Mouse (Mus musculus): ENCODE data around the gene Efl1. TPM values are rescaled to one million over a fixed set of nuclear protein-coding genes. Genes with fewer than 3 reads are reported as not detected.

The Efl1 gene
- polyA plus RNA-seq, 1 experiment: 5.8 TPM

GRCm38 (mm10) chr7:82719285-82719684 lies 70.9 kb downstream of the Efl1 start:
- WGBS: 69% methylated on average over 5 of the region's 5 CpGs
- Histone ChIP-seq H3K4me1 (ENCODE audit: control insufficient read depth, insufficient read depth, low read length) (no peaks in the 10 kb centered on the region), H3K36me3 (ENCODE audit: control insufficient read depth, insufficient read depth, low read length) (no peaks in the 10 kb centered on the region), H3K27me3 (replicated peaks; ENCODE audit: control insufficient read depth, insufficient read depth, low read length) (no peaks in the 10 kb centered on the region), H3K27ac (ENCODE audit: insufficient read depth, low read depth, low read length) (no peak overlapping the region), H3K4me3 (ENCODE audit: insufficient read depth, low read depth, low read length) (no peak overlapping the region)
- no peak for TF ChIP-seq POLR2A (IDR thresholded peaks at IDR 0.05; ENCODE audit: low read depth, low read length)
- peak; percentile 41 for TF ChIP-seq CTCF (conservative IDR thresholded peaks at IDR 0.05; ENCODE audit: insufficient read depth, insufficient read length, low read depth, low read length)
- DNase-seq: no peak

- no peak overlapping the region for H3K27ac ChIP-seq (ENCODE audit: insufficient read depth, low read depth, low read length)
- DNase-seq: no peak
- H3K4me3 ChIP-seq (ENCODE audit: insufficient read depth, low read depth, low read length): no peak overlapping the region
- TF ChIP-seq POLR2A (IDR thresholded peaks at IDR 0.05; ENCODE audit: low read depth, low read length): no peak
- TF ChIP-seq CTCF (conservative IDR thresholded peaks at IDR 0.05; ENCODE audit: insufficient read depth, insufficient read length, low read depth, low read length): no peak
- no peaks in the 10 kb centered on the region for H3K36me3 ChIP-seq (ENCODE audit: control insufficient read depth, insufficient read depth, low read length)
- no peaks in the 10 kb centered on the region for H3K27me3 ChIP-seq (replicated peaks; ENCODE audit: control insufficient read depth, insufficient read depth, low read length)
- no peaks in the 10 kb centered on the region for H3K4me1 ChIP-seq (ENCODE audit: control insufficient read depth, insufficient read depth, low read length)
- WGBS: 86% methylated on average over 5 of the region's 5 CpGs
These were observed 71.3 kb downstream of the Efl1 start for GRCm38 (mm10) chr7:82719740-82720139.

GRCm38 (mm10) chr7:82720501-82720900 lies 72.1 kb downstream of the Efl1 start:
- Histone ChIP-seq H3K27me3 (replicated peaks; ENCODE audit: control insufficient read depth, insufficient read depth, low read length) (no peaks in the 10 kb centered on the region), H3K27ac (ENCODE audit: insufficient read depth, low read depth, low read length) (no peak overlapping the region), H3K36me3 (ENCODE audit: control insufficient read depth, insufficient read depth, low read length) (no peaks in the 10 kb centered on the region), H3K4me3 (ENCODE audit: insufficient read depth, low read depth, low read length) (no peak overlapping the region), H3K4me1 (ENCODE audit: control insufficient read depth, insufficient read depth, low read length) (no peaks in the 10 kb centered on the region)
- TF ChIP-seq POLR2A (IDR thresholded peaks at IDR 0.05; ENCODE audit: low read depth, low read length) (no peak), CTCF (conservative IDR thresholded peaks at IDR 0.05; ENCODE audit: insufficient read depth, insufficient read length, low read depth, low read length) (no peak)
- DNase-seq: no peak
- 89% methylated on average over 7 of the region's 7 CpGs for WGBS

GRCm38 (mm10) chr7:82720906-82721305 lies 72.5 kb downstream of the Efl1 start:
- TF ChIP-seq CTCF (conservative IDR thresholded peaks at IDR 0.05; ENCODE audit: insufficient read depth, insufficient read length, low read depth, low read length) (no peak), POLR2A (IDR thresholded peaks at IDR 0.05; ENCODE audit: low read depth, low read length) (no peak)
- WGBS: 46% methylated on average over 7 of the region's 7 CpGs
- no peak overlapping the region for H3K4me3 ChIP-seq (ENCODE audit: insufficient read depth, low read depth, low read length)
- DNase-seq: no peak
- H3K4me1 ChIP-seq (ENCODE audit: control insufficient read depth, insufficient read depth, low read length): no peaks in the 10 kb centered on the region
- no peaks in the 10 kb centered on the region for H3K36me3 ChIP-seq (ENCODE audit: control insufficient read depth, insufficient read depth, low read length)
- no peak overlapping the region for H3K27ac ChIP-seq (ENCODE audit: insufficient read depth, low read depth, low read length)
- H3K27me3 ChIP-seq (replicated peaks; ENCODE audit: control insufficient read depth, insufficient read depth, low read length): no peaks in the 10 kb centered on the region

GRCm38 (mm10) chr7:82722486-82723123 lies 74.2 kb downstream of the Efl1 start:
- Histone ChIP-seq H3K27ac (ENCODE audit: insufficient read depth, low read depth, low read length) (no peak overlapping the region), H3K4me3 (ENCODE audit: insufficient read depth, low read depth, low read length) (no peak overlapping the region), H3K36me3 (ENCODE audit: control insufficient read depth, insufficient read depth, low read length) (no peaks in the 10 kb centered on the region), H3K27me3 (replicated peaks; ENCODE audit: control insufficient read depth, insufficient read depth, low read length) (no peaks in the 10 kb centered on the region), H3K4me1 (ENCODE audit: control insufficient read depth, insufficient read depth, low read length) (no peaks in the 10 kb centered on the region)
- TF ChIP-seq CTCF (conservative IDR thresholded peaks at IDR 0.05; ENCODE audit: insufficient read depth, insufficient read length, low read depth, low read length) (no peak), POLR2A (IDR thresholded peaks at IDR 0.05; ENCODE audit: low read depth, low read length) (no peak)
- no peak for DNase-seq
- WGBS: 81% methylated on average over 7 of the region's 7 CpGs

- TF ChIP-seq POLR2A (IDR thresholded peaks at IDR 0.05; ENCODE audit: low read depth, low read length) (no peak), CTCF (conservative IDR thresholded peaks at IDR 0.05; ENCODE audit: insufficient read depth, insufficient read length, low read depth, low read length) (no peak)
- H3K36me3 ChIP-seq (ENCODE audit: control insufficient read depth, insufficient read depth, low read length): no peaks in the 10 kb centered on the region
- H3K4me1 ChIP-seq (ENCODE audit: control insufficient read depth, insufficient read depth, low read length): no peaks in the 10 kb centered on the region
- WGBS: 74% methylated on average over 7 of the region's 7 CpGs
- no peak overlapping the region for H3K27ac ChIP-seq (ENCODE audit: insufficient read depth, low read depth, low read length)
- no peaks in the 10 kb centered on the region for H3K27me3 ChIP-seq (replicated peaks; ENCODE audit: control insufficient read depth, insufficient read depth, low read length)
- DNase-seq: peak; percentile 51
- no peak overlapping the region for H3K4me3 ChIP-seq (ENCODE audit: insufficient read depth, low read depth, low read length)
These were observed 74.9 kb downstream of the Efl1 start for GRCm38 (mm10) chr7:82723151-82723871.

- Histone ChIP-seq H3K36me3 (ENCODE audit: control insufficient read depth, insufficient read depth, low read length) (no peaks in the 10 kb centered on the region), H3K4me1 (ENCODE audit: control insufficient read depth, insufficient read depth, low read length) (no peaks in the 10 kb centered on the region), H3K4me3 (ENCODE audit: insufficient read depth, low read depth, low read length) (no peak overlapping the region), H3K27ac (ENCODE audit: insufficient read depth, low read depth, low read length) (no peak overlapping the region), H3K27me3 (replicated peaks; ENCODE audit: control insufficient read depth, insufficient read depth, low read length) (no peaks in the 10 kb centered on the region)
- 88% methylated on average over 3 of the region's 3 CpGs for WGBS
- TF ChIP-seq CTCF (conservative IDR thresholded peaks at IDR 0.05; ENCODE audit: insufficient read depth, insufficient read length, low read depth, low read length) (no peak), POLR2A (IDR thresholded peaks at IDR 0.05; ENCODE audit: low read depth, low read length) (no peak)
- DNase-seq: no peak
These were observed 76.1 kb downstream of the Efl1 start for GRCm38 (mm10) chr7:82724491-82724890.
